Mouse (Mus musculus) spleen, postnatal 36 days (tissue): ENCODE measurements at regions not wholly inside any gene's neighbourhood (a gene's known extent, or its start where the extent isn't known, plus 50 kb on each side); places are given as distances from the start of the nearest gene placed in this dataset.
A peak's percentile ranks its signal among the peaks of the same experiment; 100 is the strongest.
"Not testable (repeated sequence)": the region's sequence is repeated elsewhere in the genome, so short reads cannot be mapped to it uniquely, and the experiment has no call there.

ENCODE experiments used
- DNase-seq, 2 experiments: peaks; one replicate each; pipeline ENCODE4 v3.0.0; 2022; ENCODE audit warnings: low spot score in 2 of 2, mixed read lengths in 1 of 2

GRCm38 (mm10) chr12:92886394-92887075 lies 1037.6 kb upstream of the Sel1l start:
- not testable (repeated sequence) for DNase-seq

GRCm38 (mm10) chr12:92884014-92884413 lies 1035.1 kb upstream of the Sel1l start:
- DNase-seq = not testable (repeated sequence)

- DNase-seq = not testable (repeated sequence)
Measured at GRCm38 (mm10) chr12:92883091-92883490, 1034.1 kb upstream of the Sel1l start.

- not testable (repeated sequence) for DNase-seq
Measured at GRCm38 (mm10) chr12:92882540-92882939, 1033.6 kb upstream of the Sel1l start.

DNA sequence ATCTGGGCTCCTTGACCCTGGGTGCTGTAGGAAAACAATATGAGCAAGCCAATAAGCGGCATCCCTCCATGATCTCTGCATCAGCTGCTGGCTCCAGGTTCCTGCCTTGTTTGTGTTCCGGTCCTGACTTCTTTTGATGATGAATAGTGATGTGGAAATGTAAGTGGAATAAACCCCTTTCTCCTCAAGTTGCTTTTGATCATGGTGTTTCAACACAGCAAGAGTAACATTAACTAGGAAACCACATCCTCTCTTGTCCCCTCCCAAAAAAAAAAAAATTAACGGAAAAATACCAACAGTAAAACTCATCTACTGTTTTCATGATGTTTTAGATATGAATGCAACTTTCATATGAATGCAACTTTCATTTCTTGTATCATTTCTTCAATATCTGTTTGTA lies 1024.6 kb upstream of the Sel1l start:
- no peak for DNase-seq

DNA sequence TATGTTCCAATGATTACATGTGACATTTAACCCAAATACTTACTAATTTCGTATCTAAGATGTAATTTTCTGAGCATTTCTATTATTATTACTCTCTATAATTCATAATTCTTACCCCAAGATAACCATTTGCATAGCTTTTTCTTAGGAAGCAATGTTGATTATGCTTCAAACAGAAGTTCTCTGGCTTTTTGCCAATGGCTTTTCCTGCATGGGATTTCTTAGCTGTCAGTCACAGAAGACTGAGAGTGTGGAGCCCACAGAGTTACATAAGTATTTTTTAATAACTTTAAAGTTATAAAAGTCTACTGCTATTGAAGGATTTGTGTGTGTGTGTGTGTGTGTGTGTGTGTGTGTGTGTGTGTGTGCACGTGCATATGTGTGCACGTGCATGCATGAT lies 1020.4 kb upstream of the Sel1l start:
- DNase-seq = no peak

DNA sequence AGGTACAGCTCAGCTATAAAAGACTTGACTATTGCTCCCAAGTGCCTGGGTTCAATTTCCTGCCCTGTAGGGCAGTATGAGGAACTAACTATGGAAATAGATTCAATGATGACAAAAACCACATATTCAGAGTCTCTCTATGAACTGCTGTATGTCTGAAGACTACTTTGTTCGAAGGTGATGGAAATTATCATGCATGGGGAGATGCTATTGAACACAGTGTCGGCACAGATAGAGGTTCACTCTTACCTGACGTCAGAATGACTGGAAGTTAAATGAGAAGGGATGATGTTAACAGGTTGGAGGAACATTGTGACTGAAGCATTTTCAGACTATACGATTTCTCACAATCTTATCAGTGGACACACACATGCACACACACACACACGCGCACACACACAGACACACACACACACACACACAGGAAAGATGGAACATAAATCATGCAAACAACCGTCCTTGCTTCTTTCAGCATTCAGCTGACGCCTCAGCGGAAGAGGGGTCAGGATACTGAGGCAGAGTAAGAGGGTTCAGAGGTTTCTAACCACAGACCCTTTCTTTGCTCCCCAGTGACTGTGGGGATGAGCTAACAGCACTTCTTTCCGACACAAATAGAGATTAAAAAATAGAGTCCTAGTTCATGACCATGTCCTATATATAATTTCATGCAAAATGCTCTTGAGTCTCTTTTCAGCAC lies 974.3 kb upstream of the Sel1l start:
- DNase-seq = no peak

DNA sequence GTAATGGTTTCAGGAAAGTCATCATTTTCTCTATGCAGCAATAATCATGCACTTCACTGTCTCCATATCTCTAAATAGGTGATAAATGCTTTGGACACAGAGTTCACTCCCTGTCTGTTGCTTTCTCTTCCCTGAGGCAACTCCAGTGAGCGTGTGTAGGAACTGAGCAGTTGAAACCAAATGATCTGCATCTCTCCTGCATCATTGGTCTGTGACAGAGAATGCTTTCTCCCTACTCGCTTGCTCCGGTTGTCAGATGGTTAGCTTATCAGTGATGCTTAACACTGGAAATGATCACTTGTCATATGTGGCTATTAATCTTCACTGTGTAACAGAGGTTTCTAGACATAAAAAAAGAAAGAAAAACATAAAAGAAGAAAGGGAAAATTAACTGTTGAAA lies 969.7 kb upstream of the Sel1l start:
- DNase-seq = no peak

- no peak for DNase-seq
Measured at GRCm38 (mm10) chr12:92801121-92801520, 952.2 kb upstream of the Sel1l start.

DNA sequence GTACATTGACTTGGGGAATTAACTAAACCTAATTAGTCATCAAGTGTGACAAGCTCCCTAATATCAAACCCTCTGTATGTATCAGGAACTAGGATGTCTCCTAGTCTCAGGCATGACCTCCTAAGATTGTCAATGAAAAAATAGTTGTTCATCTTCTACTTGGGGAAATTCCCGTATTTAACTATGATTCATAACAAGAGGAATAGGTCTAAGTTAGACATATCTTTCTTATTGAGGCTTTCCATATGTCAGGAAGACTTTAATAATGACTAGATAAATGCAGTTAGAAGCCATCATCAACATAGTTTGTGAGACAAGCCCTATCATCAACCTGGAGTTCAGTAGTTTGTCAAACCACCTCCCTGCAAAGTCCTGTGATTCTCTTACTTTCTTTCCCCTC lies 934.4 kb upstream of the Sel1l start:
- DNase-seq = no peak

GRCm38 (mm10) chr12:92779695-92780292 lies 930.8 kb upstream of the Sel1l start:
- DNase-seq = no peak

DNA sequence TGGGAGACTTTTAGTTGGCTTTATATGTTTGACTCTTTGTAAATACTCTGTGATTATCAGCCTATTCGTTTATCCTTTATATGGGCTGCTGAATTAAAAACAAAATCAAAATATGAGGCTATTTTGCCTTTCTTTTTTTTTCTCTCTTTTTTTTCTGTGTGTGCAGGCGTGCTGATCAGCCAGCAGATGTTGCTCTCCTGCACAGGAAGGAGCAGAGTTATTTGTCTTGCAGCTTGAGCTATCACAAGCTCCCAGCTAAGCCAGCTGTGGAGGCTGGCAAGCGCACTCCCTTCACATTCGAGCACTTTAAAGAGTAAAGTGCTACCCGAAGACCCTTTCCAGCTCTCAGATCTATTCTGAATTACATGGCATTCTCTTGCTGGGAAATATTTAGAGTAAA lies 926.7 kb upstream of the Sel1l start:
- no peak for DNase-seq

- no peak for DNase-seq
Measured at GRCm38 (mm10) chr12:92748576-92748975, 899.6 kb upstream of the Sel1l start.

GRCm38 (mm10) chr12:92740818-92741217 lies 891.9 kb upstream of the Sel1l start:
- DNase-seq = peak in 1 of 2 experiments; percentile 1

DNA sequence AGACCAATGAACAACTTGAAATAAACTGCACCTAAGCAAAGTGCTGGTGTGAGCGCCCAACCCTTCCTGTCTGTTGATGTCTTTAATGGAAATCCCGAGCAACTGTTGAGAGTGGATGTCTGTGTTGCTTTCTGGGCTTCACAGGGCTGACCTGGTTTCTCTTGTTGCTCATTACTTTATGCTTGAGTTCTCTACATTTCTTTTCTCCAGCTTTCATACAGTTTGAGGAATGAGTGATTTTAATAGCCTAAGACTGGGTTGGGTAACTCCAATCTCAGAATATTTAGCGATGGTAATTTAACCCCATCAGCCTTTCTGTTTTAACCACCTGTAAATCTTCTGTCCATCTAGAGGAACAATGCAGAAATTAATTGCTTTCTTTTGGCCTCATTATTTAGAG lies 890.2 kb upstream of the Sel1l start:
- no peak for DNase-seq

DNA sequence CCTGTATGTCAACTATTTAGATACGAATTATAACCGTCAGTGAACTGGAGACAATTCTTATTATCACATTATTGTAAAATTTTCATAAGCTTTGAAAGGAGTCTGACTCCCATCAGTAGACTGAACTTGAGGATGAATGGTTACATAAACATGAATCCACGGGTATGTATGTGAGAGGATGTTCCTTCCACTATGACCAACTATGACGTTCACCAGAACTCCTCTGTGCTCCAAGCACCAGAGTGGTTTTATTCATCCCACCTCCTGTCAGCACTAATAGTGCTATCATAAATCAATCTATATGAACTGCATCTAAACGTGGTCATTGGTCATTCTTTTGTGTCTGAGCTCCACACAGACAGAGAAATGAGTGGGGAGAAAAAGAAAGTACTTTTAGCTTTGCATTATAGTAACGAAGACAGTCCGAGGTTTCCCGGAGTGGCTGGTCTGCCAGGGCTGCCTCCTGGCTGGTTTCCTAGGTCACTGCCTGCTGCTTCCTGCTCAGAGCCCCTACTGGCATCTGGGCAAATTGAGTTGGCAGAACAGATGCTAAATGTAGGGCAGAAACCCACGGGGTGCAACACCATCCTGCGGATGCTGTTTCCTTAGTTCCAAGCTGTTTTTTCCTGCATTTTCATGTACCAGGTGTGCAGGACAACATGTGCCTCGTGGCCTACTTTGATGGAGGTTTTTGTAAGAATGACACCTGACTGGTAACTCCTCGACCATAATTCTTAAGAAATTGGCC lies 888.8 kb upstream of the Sel1l start:
- no peak for DNase-seq

GRCm38 (mm10) chr12:92723022-92723421 lies 874.1 kb upstream of the Sel1l start:
- DNase-seq = no peak

- DNase-seq = no peak
Measured at GRCm38 (mm10) chr12:92713415-92713814, 864.5 kb upstream of the Sel1l start.

- no peak for DNase-seq
Measured at GRCm38 (mm10) chr12:92708466-92708865, 859.5 kb upstream of the Sel1l start.

GRCm38 (mm10) chr12:92703731-92704130 lies 854.8 kb upstream of the Sel1l start:
- no peak for DNase-seq

DNA sequence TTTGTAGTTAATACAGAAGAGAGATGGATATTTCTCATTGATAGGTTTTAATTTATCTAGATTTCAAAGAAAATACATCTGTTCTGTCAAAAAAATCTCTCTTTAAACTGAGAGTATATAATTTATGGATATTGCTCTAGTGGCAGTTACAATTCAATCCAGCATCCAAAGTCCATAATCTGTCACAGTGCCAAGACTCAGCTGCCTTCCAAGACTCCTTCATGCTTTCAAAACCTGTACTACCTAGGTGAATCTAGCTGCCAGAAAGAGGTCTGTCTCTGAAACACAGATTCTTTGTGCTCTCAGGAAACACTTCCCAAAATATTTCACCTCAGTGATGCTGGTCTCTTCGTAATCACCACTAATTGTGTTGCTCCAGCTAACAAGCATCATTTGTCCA lies 844.0 kb upstream of the Sel1l start:
- DNase-seq = no peak

GRCm38 (mm10) chr12:92672396-92672795 lies 823.4 kb upstream of the Sel1l start:
- no peak for DNase-seq
